Mouse (Mus musculus): Measurements from ENCODE around the gene Kptn.

Gene Kptn

DNA sequence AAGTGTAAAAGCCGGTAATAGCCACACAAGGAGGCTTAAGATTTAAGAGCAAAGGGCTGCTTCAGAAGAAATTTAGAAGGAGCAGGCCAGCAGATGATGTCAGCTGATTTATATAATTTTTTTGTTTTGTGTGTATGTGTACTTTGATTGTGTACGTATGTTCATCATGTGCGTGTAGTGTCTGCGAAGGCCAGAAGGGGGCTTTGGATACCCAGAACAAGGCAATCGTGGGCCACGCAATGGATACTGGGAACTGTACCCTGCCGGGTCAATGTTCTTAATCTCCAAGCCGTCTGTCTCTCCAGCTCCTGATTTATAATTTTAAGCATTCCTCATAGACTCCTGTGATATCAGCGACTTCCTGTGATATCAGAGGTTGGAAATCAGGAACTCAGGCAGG lies 41.6 kb downstream of the Kptn start:
- no peak for DNase-seq (ENCODE audit: low read depth, low spot score)

DNA sequence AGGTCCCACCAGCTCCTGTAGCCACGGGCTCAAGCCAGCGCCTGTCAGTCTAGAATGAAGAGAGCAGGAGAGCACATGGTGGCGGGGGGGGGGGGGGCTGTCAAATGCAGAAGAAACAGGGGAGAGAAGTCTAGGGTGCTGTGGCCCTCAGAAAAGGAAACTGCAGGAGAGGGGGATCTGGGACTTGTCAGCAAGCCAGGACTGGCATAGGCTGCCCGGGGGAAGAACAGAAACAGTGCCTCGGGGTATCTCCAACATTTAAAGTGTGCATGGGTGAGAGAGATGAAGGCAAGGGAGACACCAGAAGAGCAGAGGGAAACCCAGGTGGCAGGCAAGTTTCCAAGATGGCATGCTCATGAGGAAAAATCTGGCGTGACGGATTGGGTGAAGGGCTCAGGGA lies 42.3 kb downstream of the Kptn start:
- no peak for DNase-seq (ENCODE audit: low read depth, low spot score)

DNA sequence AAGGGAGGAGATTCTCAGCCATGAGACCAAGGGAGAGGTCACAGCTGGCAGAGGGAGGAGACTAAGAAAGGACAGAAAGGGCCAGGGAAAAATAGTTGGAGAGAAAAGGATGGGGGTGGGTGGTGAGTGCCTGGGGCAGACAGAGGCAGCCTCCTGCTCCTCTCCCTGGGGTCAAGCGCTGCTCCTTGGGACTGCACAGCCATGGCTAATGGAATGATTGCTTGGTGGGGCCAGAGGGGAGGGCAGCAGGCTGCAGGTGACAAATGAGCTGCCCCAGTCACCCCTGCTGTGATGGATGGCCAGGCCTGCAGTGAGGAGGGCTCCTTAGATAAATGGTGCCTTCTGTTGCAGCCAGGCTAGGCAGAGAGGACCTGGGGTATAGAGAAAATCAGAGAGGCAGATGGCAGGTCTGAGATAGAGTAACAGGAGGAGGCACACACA lies 52.5 kb downstream of the Kptn start:
- DNase-seq (ENCODE audit: low read depth, low spot score) = peak; percentile 87

DNA sequence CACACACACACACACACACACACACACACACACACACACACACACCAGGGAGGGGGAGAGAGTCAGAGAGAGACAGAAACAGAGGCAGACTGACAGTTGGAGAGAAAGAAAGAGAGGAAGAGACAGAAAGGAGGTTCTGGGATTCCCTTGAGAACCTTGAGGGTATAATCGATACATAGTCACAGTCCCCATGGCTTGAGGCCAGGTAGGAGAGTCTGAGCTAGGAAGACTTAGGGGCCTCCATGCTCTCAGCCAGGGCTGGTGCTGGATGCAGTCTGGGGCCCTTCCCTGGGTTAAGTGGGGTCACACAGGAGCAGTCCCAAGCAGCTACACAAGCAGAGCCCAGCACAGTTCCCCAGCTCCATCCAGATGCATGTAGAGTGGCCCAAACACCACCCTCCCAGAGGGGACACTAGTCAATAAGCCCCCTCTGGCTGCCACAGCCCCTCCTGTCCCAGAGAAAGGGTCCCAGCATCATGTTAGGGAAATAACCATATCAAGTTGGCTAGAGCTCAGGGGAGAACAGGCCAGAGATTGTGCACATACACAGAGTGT lies 53.0 kb downstream of the Kptn start:
- peak; percentile 27 for DNase-seq (ENCODE audit: low read depth, low spot score)

DNA sequence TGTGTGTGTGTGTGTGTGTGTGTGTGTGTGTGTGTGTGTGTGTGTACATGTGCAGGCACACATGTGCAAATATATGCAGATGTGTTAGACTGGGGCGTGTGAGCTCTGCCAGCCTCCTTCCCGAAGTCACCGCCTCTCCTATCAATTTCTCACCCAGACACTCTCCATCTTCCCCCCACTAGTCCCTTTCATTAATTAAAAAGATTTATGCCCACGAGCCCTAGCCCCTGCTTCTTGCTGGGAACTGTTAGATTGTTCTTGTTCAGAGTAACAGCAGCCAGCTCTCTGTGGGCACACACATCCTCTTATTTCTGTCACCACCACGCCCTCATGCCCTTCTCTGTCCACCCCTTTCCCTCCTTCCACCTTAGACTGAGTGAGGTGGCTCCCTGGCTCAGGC lies 53.5 kb downstream of the Kptn start:
- DNase-seq (ENCODE audit: low read depth, low spot score) = peak; percentile 61

DNA sequence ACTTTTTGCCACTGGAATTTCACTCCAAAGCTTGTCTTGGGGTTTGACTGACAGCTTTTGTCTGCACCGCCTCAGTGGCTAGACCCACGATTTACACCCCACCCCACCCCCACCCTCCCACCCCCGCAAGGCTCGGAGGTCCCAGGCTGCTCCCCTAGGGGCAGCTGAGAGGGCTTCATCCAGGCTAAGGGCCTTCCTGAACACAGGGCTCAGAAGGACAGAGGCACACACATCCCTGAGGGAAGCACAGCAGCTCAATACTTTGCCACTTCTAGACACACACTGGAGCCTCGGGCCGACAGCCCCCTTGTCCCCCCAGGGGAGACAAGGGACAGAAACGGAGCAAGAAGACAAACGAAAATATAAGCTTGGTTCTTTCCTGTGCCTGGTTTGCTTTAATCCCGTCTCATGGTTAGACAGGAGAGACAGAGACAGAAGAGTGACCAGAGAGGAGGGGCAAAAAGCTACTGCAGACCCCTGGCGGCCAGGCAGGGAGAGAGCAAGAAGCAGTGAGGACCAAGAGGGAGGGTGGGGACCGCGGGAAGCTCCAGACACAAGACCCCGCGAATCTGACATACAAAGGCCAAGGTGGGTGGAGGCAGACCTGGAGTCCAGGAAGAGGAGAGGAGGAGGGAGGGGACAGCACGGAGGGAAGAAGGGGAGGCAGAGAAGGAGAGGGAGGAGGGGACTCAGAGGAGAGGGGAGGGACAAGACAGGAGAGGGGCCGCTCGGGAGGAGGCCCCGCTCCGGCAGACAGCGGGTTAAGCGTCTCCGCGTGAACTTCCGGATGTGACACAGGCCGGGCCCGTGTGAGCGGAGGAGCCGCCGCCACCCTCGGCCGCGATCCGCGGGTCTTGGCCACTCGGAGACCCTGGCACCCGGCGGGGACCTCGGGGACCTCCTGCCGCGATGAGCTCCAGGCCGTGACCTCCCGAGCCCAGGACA lies 55.2 kb downstream of the Kptn start, which contains the start of gene Meis3:
TSS of gene Meis3 (plus strand) at position 494 of the 945 bp plus-strand sequence.
- peak; percentile 85 for DNase-seq (ENCODE audit: low read depth, low spot score)

DNA sequence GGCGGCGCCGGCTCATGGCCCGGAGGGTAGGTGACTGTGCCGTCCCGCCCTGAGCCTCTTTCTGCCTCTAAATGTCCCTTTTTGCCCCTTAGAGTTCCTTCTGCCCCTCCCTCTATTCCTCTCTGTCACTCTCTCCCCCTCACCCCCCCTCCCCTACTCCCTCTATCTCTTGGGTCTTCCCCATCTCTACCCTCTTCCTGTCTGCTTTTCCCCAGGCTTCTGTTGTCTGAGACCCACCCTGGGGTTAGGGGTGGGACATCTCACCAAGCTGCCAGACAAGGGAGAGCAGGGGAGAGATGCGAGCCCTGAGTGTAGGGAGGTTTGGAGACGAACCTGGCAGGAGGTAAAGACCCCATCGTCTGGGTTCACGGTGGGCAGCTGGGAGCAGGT lies 55.8 kb downstream of the Kptn start:
- DNase-seq (ENCODE audit: low read depth, low spot score) = peak; percentile 17
